Mouse (Mus musculus): ENCODE measurements at regions not wholly inside any gene's neighbourhood (a gene's known extent, or its start where the extent isn't known, plus 50 kb on each side); places are given as distances from the start of the nearest gene placed in this dataset.
A peak's percentile ranks its signal among the peaks of the same experiment; 100 is the strongest.
"Not testable (repeated sequence)": the region's sequence is repeated elsewhere in the genome, so short reads cannot be mapped to it uniquely, and the experiment has no call there.

GRCm38 (mm10) chr1:124517543-124518171, 472.3 kb upstream of the Dpp10 start:
- peak; percentile 32 for DNase-seq

GRCm38 (mm10) chr1:124510492-124510891, 465.1 kb upstream of the Dpp10 start:
- DNase-seq: no peak

GRCm38 (mm10) chr1:124488456-124488855, 443.1 kb upstream of the Dpp10 start:
- DNase-seq: no peak

- DNase-seq: no peak
These were observed 442.6 kb upstream of the Dpp10 start for GRCm38 (mm10) chr1:124487965-124488364.

- peak; percentile 25 for DNase-seq
These were observed 404.8 kb upstream of the Dpp10 start for GRCm38 (mm10) chr1:124450128-124450527.

- no peak for DNase-seq
These were observed 394.2 kb upstream of the Dpp10 start for GRCm38 (mm10) chr1:124439526-124439925.

GRCm38 (mm10) chr1:124435850-124436249, 390.5 kb upstream of the Dpp10 start:
- no peak for DNase-seq

GRCm38 (mm10) chr1:124429583-124429982, 384.2 kb upstream of the Dpp10 start:
- no peak for DNase-seq

- no peak for DNase-seq
These were observed 371.4 kb upstream of the Dpp10 start for GRCm38 (mm10) chr1:124416762-124417161.

GRCm38 (mm10) chr1:124410236-124410635, 364.9 kb upstream of the Dpp10 start:
- DNase-seq: no peak

GRCm38 (mm10) chr1:124409781-124410180, 364.4 kb upstream of the Dpp10 start:
- DNase-seq: no peak

GRCm38 (mm10) chr1:124369604-124370003, 324.2 kb upstream of the Dpp10 start:
- DNase-seq: no peak

GRCm38 (mm10) chr1:124348491-124348890, 303.1 kb upstream of the Dpp10 start:
- DNase-seq: not testable (repeated sequence)

- DNase-seq: no peak
These were observed 294.1 kb upstream of the Dpp10 start for GRCm38 (mm10) chr1:124339444-124339843.

GRCm38 (mm10) chr1:124338648-124339047, 293.3 kb upstream of the Dpp10 start:
- no peak for DNase-seq

- DNase-seq: no peak
These were observed 286.9 kb upstream of the Dpp10 start for GRCm38 (mm10) chr1:124332294-124332693.

Data from retina, postnatal 1 day (tissue).